Mouse (Mus musculus): ENCODE data around the gene Foxk1. TPM values are rescaled to one million over a fixed set of nuclear protein-coding genes. Genes with fewer than 3 reads are reported as not detected.

Foxk1 gene
- total RNA-seq, 2 experiments from 2014 or later: 16.8 to 19.0 TPM

DNA sequence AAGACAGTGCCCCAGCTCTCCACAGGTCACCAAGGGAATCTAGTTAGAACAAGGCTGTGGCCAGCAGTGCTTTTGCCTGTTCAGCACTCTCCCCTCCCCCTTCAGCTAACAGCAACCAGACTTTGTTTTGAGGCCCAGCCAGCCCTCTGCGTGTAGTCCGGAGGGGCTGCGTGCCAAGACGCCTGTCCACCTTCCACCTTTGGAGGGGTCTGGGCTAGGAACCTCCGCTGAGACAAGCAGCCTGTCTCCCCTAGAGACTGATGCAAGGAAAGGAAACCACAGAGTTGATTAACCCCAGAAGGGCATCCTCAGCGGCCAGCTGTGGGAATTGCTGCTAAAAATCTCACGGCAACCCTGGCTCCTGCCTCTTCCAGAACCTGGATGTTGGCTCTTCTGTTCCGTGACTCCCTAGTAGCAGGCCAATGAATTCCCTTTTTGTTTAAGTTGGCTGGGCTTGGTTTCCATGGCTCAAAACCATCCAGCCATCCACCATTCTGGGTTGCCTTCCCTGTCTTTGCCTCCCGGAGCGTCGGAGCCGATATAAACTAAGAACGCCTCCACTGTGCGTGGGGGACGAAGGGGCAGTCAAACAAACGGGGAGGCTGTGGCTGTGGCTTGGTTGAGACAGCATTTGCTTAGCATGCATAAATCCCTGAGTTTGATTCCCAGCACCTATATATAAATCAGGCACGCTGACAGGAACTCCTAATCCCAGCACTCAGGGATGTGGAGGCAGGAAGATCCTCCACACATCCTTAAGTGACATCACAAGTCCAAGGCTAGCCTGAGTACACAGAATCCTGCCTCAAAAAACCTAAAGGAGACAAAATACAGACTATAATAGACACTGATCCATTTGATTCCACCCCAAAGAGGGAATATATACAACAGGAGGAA lies 14.3 kb upstream of the Foxk1 start:
- intact Hi-C loops (cut with DNase I): no loop called here
- peak; percentile 35 to 48 for DNase-seq

DNA sequence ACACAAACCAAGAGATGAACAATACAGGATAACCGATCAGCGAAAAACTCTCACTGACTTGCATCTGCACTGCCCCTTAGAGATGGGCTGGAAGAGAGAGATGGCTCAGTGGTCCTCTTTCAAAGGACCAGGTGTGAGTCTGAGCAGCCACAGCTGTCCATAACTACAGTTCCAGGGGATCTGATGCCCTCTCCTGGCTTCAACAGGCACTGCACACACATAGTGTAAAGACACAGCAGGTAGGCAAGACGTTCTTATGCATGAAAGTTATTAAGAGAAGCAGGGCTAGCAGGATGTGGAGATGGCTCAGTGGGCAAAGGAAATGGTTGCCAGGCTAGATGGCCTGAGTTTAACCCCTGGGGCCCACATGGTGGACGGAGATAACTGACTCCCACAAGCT lies 13.6 kb upstream of the Foxk1 start:
- intact Hi-C loops (cut with DNase I): no loop called here
- no peak for DNase-seq

DNA sequence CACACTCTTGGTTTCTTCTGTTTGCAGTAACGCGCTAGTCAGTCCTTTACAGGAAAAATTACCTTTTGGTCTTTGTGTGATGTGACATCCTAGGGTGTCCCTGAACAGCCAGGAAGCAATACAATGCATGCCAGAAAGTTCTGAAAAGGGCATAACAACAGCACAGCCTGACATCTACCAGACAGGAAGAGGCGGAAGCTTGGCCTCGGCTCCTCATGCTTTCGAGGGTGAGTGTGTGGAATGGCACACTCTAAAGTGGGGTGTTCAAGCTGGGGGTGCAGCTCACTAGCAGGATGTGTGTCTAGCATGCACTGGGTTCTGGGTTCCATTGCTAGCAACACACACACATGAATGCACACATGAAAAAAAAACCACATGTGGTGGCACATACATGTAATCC lies 9.6 kb upstream of the Foxk1 start:
- no peak for DNase-seq
- intact Hi-C loops (cut with DNase I): no loop called here

DNA sequence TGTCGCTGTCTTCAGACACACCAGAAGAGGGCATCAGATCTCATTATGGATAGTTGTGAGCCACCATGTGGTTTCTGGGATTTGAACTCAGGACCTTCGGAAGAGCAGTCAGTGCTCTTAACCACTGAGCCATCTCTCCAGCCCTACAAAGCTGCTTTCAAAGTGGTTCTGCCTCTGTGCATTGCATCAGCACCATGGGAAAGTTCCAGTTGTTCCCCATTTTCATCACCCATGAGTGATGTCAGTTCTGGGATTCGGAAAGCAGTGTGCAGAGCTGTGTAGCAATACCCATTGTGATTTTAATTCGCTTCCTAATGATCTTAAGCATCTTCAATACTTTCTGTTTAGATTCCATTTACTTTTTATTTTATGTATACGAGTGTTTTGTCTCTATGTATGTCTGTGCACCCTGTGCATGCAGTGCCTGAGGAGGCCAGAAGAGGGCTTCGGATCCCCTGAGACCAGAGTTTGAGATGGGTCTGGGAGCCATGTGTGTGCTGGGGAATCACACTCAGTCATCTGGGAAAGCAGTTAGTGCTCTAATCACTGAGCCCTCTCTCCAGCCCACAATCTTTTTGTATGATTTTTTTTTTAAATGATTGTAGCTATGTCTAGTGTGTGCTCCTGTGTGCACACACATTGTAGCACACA lies 6.6 kb upstream of the Foxk1 start:
- DNase-seq: no peak
- intact Hi-C loops (cut with DNase I): no loop called here

DNA sequence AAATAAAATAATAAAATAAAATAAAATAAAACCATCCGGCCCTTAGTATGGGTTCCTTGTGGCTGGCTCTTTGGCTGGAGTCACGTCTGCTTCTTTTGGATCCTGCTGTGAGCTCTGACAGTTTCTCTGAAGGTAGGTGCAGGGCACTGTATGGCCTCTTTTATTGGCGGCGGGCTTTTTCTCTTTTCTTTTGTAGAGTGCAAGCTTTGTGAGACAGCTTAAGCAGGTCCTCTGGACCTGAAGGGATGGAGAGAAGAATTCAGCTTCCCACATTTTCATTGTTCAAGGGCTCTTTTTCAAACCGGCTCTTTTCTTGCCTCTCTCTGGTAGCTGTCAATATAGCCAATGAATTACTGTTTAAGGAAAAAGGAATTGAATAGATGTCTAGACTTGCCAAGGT lies 5.4 kb upstream of the Foxk1 start:
- DNase-seq: no peak
- intact Hi-C loops (cut with DNase I): no loop called here

DNA sequence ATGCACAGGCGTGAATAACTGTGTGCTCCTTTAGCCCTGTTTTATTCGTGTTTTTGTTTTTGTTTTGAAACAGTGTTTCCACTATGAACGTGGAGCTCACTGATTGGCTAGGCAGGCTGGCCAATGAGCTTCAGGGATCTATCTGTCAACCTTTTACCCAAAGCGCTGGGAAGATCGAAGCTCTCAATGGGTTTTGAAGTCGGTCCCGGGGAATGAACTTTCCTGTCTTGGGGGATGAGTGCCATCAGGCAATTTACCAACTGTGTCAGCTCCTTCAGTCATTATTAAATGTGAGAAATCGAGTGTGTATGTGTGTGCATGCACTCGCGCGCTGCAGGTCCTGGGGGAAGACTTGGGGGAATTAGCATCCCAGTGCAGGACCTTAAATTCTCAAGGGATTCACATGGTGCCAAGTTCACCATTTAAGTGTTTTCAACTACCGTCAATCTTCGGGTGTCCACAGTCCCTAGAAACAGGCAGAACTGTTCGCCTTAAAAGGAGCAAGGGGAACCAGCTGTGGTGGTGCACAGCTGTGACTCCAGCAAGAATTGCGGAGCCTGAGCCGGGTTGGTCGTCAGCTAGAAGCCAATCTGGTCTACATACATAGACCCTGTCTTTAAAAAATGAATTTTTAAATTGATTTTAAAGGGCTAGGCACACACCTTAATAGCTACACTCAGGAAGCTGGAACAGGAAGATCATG lies 965 bp upstream of the Foxk1 start:
- intact Hi-C loops (cut with DNase I): loop anchor here (2.0 kb wide), 1 partner anchor 48 kb away; no protein-coding TSS in a partner anchor
- peak in 1 of 2 experiments; percentile 37 for DNase-seq

DNA sequence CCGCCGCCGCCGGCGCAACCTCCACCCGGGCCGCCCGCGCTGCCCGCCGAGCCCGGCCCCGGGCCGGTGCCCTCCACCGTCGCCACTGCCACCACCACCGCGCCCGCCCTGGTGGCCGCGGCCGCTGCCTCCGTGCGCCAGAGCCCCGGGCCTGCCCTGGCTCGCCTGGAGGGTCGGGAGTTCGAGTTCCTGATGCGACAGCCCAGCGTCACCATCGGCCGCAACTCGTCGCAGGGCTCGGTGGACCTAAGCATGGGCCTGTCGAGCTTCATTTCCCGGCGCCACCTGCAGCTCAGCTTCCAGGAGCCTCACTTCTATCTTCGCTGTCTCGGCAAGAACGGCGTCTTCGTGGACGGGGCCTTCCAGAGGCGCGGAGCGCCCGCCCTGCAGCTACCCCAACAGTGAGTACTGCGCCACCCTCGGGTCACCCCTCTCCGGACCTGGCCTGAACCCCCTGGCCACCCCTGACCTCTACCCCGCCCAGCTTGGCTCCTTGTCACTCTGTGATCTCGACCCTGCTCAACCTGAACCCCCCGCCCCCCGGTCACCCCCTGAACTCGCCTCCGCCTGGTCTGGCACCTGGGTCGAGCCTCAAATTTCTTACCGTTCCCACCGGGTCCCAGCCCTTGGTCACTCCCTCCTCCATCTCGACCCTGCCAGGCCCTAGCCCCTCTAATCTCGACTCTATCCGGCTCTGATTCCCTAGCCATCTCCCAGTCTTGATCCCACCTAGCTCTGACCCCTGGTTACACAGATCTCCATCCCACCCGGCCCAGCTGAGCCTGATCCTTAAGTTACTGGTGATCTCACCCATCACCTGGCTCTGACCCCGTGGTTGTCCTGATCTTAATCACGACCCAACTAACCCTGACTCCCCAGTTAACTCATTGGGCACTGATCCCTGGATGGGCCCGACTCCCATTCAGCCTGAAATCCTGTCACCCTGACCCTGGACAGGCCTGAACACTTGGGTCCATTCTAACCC lies 636 bp downstream of the Foxk1 start:
- DNase-seq: peak in 1 of 2 experiments; percentile 58

DNA sequence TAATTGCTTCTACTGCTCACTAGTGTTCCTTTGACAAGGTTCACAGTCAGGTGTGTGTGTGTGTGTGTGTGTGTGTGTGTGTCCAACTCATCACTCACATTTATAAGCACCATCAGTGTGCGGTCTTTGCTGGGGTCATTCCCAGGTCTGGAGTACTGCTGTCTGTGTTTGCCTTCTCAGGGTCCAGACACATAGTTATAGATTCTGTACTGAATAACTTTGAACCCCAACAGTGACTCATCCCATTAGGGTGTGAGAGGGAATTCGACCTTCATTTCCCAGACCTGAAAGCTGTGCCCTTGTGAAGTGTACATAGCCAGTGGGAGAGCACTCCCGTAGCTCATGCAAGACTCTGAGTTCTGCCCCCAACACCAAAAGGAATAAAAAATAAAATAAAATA lies 2.4 kb downstream of the Foxk1 start:
- no peak for DNase-seq
- intact Hi-C loops (cut with DNase I): no loop called here

More for the DNA sequence above, 636 bp downstream of the Foxk1 start:
- intact Hi-C loops (cut with DNase I): loop anchor here (1.0 to 2.0 kb wide), 2 partner anchors 35 to 47 kb away; no protein-coding TSS in a partner anchor

DNA sequence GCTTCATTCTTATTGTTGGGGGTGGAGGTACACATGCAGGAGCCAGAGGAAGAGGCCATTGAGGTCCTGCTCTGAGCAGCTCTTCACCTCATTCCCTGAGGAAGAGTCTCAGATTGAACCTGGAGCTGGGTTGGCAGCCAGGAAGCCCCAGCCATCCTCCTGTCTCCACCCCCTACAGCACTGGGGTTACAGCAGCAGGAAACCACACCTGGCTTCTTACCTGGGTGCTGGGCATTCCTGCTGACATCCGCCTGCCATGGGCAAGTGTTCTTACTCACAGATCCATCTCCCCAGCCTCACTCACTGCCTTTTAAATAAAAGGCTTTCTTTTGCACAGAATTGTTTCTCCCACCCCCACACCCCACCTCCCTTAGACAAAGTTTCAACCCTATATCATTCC lies 3.0 kb downstream of the Foxk1 start:
- intact Hi-C loops (cut with DNase I): no loop called here
- no peak for DNase-seq

DNA sequence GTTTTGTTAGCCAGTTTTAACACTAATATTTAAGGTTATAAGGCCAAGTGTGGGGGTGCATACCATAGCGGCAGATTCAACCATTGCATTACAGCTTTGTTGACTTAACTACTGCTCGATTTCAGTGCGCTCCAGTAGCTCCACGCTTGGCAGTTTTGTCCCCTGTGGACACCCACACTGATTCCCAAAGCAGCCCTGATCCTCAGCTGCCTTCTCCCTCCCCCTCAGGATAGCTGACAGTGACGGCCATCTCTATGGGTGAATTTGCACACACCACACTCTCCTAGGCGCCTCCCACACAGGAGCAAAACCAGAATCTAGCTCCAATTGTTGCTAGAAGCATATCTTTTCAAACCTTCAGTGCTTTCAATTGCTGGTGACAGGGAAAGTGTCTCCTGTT lies 4.1 kb downstream of the Foxk1 start:
- DNase-seq: no peak
- intact Hi-C loops (cut with DNase I): no loop called here

DNA sequence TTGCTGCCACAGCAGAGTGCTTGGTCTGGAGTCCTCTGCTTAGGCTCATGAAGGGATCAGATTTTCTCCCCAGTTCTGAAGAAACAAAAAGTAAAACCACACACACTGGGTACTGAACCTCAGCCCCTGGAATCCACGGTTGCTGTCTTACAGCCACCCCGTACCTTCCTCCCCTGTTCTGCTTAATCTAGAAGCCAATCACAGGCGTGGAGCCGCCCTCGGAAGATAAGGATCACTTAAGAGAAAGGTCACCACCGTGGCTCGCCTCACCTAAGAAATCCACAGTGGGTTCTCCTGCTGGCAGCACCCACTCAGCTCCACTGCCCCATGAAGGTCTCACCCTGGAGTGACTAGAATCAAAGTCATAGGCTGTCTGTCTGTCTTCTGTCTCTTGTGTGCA lies 5.1 kb downstream of the Foxk1 start:
- no peak for DNase-seq
- intact Hi-C loops (cut with DNase I): no loop called here

DNA sequence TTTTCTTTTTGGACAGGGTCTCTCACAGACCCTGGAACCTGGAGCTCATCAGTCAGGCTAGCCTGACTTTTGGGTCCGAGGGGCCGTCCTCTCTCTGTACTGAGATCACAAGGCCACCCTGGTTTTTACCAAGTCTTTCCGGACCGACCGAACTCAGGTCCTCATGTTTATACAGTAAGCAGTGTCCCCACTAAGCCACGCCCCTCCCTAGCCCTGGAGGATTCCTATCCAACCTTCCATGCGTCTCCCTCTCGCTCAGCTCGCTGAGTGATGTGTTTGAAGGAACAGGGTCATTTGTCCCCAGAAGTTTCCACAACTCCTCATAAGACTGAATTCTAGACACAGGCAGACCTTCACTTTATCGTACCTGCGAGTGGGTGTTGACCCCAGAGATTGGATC lies 5.6 kb downstream of the Foxk1 start:
- no peak for DNase-seq
- intact Hi-C loops (cut with DNase I): no loop called here

DNA sequence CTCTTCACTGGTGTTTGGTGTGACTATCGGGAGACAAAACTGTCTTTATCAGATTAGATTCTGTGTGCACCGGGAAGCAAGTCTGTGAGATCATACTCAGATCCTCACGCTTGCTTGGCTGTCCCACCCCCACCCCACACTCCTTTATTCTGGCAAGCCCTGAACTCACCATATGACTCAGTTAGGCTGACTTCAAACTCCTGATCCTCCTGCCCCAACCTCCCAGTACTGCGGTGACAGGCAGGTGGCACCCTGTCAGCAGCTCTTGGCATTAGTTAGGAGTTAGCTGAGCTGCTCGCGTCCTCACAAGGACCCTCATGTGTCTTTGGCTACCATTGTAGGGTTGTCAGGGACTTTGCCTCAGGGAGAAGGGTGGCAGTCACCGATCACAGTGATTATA lies 6.1 kb downstream of the Foxk1 start:
- DNase-seq: no peak
- intact Hi-C loops (cut with DNase I): no loop called here

DNA sequence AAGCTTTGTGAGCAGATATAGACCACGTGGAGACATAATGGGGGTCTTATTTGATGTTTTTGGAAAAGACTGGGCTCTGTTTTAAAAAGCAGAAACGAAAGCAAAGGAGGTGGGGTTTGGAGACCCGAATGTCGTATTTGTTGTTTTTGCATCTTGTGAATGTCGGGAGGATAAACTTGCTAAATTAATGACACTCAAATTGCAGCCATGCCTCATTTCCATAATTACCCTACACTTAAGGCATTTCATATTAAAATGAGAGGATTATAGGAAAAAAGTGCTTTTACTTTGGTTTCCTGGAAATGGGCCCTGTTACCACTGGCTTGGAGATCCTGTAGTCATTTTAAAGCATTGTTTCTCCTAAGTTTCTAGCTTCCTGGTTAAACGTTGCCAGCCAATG lies 7.9 kb downstream of the Foxk1 start:
- DNase-seq: no peak
- intact Hi-C loops (cut with DNase I): no loop called here

DNA sequence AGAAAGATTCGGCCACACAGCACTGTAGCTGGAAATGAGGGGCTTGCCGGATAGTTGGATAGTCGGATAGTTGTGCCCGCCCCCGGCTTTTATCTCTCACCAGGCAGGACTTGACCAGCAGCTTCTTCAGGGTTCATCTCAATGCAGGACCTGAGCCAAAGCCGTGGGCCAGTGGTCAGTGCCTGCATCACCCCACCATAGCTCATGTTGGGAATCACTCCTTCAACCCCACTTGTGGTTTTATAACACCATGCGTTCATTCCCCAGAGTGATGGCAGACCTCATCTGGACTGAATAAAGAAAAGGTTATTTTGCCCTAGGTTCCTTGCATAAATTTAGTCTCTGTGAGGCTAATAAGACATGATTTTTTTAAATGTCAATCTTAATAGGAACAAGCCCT lies 9.1 kb downstream of the Foxk1 start:
- no peak for DNase-seq
- intact Hi-C loops (cut with DNase I): no loop called here

DNA sequence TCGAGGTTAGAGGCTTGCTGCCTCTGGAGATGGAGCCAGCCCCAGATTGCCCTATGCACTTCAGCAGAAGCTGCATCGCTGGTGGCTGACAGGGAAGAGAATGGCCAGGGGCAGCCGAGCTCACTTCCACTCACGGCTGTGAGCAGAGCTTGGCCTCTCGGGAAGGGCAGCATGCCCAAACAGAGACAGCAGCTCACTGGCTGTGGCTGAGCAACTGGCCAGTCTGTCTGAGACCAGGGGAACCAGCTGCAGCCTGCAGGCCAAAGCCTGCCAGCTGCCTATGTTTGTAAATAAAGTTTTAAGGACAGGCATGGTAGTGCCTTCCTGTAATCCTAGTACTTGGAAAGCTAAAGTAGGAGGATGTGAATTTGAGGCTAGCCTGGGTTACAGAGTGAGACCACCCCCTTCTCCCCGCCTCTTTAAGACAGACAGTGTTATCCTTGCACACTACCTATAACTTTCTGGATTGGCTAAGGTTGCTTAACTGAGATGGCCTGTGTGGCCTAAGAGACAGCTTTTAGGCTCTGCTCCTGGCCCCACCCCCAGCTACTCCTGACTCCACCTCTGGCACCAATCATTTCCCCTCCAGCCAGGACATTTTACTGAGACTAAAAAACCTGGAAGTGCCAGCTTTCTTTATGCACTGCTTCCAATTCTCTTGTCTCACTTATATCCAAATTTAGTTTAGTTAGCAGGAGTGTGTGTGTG lies 11.5 kb downstream of the Foxk1 start:
- DNase-seq: peak in 1 of 2 experiments; percentile 36
- intact Hi-C loops (cut with DNase I): no loop called here

DNA sequence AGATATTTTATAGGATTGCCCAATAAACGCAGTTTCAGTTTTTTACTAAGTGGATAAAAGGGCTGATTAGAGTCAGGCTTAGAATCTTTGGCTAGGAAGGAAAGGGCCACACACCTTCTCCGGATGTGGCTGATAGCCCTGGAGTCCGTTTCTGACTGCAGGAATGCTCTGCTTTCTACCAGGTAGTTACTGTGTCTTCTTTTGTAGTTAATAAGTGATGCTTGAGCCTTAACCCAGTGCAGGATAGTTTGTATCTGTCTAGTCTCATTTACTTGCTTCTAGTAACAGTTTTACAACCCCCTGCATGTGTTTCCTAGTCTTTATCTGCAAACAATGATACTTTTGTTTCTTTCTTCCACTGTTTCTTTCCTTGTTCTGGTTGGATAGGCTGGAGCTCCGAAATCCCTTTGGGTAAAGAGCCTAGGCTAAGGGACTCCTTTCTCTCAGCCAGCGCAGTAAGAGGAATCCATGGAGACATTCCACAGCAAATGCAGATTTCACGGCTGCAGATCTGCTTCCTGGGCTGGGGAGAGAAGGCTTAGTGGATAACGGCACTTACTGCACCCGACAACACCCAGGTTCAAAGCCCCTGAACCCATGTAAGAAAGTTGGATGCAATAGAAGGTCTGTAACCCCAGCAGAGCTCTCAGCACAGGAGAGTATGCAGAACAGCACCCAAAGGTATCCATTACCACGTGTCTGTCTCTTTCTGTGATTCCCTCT lies 12.6 kb downstream of the Foxk1 start:
- intact Hi-C loops (cut with DNase I): no loop called here
- DNase-seq: no peak

DNA sequence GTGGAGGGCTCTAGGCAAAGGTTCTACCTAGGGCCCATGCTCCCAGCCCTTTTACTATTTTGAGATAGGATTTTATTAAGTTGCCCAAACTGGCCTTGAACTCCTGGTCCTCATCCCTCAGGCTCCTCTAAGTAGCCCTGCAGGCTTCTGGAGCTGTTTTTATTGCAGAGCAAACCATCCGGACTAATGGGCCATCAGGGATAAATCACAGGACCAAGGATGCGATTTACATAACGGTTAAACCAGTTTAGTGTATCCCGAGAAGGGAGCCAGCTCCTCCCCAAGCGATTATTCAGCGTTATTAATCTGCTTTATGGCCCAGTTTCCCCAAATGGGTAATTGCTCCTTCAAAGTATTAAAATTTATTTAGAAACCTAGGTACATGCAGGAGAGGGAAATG lies 14.1 kb downstream of the Foxk1 start:
- intact Hi-C loops (cut with DNase I): no loop called here
- no peak for DNase-seq
